Mouse (Mus musculus): ENCODE results near the gene C130050O18Rik.

- no peak for TF ChIP-seq CTCF (IDR thresholded peaks at IDR 0.05; ENCODE audit: control insufficient read depth, insufficient read depth, insufficient read length)
- no peak for TF ChIP-seq USF1 (IDR thresholded peaks at IDR 0.05; ENCODE audit: low read depth)
- TF ChIP-seq MYOG (IDR thresholded peaks at IDR 0.05; ENCODE audit: control insufficient read depth, extremely low read depth, insufficient read length): no peak
Observed at GRCm38 (mm10) chr5:139395528-139395927, 9.6 kb upstream of the C130050O18Rik start.
